Mouse (Mus musculus) ES-E14 (cell line): ENCODE measurements around the gene Asic2.

Experiments
- ZC3H11A ChIP-seq: IDR thresholded peaks from 2 replicates; pipeline ENCODE4 v1.6.1; 2012; ENCODE audit warnings: low read depth, mild to moderate bottlenecking, inconsistent platforms, low read length, borderline replicate concordance
- ZNF384 ChIP-seq: IDR thresholded peaks from 2 replicates; pipeline ENCODE4 v1.6.1; 2012; ENCODE audit warnings: low read depth, low read length, inconsistent platforms

DNA sequence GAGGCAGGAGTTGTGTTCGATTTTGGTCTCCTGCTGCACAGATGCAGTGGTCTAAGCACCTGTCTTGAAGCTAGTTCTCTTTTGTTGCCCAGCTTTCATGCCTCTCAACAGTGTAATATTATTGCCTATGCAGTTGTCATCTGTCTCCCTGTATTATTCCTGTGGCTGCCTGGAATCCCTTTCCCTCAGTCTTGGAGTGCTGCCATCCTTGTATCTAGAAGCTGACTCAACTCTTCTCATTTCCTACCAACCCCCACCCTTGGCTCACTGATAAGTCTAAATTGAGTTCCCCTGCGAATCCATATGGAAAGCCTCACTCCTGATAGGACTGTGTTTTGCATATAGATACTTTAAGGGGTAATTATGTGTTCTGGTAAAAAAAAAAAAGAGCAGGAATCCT, 373.0 kb downstream of the Asic2 start:
- TF ChIP-seq ZC3H11A (no peak), ZNF384 (no peak)
